Mouse (Mus musculus) lung, postnatal 4 days (tissue): ENCODE data around the gene Mapk10.
A peak's percentile ranks its signal among the peaks of the same experiment; 100 is the strongest.

Experiments
- DNase-seq, 2 experiments: peaks; one replicate each; pipeline ENCODE4 v3.0.0; 2021

Gene Mapk10

DNA sequence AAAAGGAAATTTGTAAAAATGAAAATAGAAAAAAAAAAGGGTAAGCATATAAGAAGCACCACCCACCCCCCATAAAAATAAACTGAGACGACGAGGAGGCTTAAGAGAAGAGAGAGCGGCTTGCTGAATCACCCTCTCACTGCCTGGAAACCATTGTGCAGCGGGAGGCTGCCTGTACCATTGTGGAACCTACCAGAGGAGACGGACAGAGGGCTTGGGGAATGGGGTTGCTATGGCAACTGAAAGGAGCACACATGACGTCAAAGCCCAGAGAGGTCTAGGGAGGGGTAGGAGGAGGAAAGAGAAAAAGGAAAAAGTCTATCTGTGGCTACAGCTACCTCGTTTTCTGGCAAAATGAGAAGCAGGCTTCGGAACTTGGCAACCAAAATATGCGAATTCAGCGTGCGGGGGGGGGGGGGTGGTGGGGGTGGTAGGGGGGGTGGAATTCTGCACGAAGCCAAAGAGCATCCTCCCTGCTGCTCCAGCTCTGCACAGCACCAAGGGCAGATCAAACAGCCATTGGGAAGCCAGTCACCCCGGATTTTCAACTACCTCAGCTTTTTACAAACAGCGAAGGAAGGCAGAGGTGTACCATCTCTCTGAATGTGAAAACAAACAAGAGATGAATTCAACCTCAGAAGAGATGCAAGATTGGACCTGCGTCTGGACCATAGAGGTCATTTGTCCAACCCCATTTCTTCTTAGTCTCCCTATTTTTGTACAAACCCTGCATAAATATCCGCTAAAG, at the start of gene Mapk10:
Gene Mapk10 (minus strand): TSS at position 234 of the 748 bp plus-strand sequence.
- peak; percentile 29 to 35 for DNase-seq

DNA sequence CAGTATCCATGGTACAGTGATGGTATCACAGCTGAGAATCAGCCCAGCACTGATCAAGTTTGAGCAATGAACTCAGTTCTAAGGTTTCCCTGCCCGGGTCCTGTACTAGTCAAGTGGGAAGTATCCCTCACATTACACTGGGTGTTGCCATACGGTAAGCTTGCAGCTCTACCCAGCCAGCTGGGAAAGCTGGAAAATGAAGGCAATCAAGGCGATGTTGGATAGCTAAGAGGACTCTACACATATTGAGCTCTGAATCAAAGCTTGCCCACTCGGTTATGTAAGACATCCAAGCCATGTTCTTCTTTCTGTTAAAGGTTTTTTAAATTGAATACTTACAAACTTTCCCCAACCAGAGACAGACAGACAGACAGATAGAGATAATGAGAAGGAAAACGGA, 45.0 kb upstream of the Mapk10 start:
- DNase-seq = no peak

DNA sequence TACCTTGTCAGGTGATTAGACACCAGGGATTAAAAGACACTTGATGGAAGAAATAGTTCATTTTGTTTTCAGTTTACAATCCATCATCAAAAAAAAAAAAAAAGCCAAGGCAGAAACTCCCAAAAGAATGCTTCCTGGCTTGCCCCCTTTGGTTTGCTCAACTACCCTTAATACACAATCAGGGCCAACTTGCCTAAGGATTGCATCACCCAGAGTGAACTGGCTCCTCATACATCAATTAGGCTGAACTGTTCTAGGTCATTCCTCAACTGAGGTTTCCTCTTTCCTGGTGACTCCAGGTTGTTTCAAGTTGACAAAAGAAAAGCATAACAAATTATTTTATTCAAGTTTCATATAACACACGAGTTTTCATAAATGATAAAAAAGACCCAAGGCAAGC, 31.3 kb upstream of the Mapk10 start:
- DNase-seq = no peak

DNA sequence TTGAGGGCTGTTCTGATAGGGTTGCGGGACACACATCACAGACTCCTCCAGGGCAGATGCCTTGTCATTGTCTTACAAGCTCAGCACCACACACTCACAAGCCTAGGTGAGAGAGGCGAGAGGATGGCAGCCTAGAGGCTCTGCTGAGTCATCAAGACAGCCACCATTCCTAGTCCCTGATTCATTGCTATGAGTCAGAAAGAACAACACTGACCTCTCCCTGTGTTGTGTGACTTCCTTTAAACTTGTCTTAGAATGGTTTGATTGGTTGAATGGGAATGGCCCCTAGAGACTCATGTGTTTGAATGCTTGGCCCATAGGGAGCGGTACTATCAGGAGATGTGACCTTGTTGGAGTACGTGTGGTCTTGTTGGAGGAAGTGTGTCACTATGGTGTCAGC, 20.7 kb upstream of the Mapk10 start:
- DNase-seq = no peak

DNA sequence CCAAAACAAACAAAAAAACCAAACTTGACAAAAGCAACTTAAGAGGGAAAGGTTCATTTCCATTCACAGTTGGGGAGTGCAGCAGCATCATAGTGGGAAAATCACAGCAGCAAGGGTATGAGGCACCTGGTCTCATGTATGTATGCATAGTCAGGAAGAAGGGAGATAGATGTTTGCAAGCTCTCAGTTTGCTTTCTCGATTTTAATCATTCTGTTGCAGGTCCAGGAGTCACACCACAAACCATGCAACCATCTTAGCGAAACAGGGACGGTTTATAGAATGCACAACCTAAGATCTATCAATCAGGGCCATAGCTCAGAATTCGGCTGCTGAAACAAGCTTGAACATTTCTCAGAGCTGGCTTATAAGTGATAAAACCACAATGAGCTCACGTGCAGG, 19.2 kb upstream of the Mapk10 start:
- DNase-seq = no peak

DNA sequence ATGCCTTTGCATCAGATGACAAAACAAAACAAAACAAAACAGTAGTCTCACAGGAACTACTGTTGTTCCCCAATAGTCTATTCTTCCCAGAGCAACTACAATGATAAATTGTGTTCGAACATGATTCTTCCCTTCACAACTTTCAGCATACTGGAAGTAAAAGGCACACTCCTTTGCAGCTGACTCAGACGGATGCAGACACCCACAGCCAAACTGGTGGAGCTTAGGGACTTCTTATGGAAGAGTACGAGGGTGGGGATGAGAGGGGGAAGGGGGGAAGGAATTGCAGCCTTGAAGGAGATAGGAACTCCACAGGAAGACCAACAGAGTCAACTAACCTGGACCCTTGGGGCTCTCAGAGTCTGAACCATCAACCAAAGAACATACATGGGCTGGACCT, 18.2 kb upstream of the Mapk10 start:
- no peak for DNase-seq

DNA sequence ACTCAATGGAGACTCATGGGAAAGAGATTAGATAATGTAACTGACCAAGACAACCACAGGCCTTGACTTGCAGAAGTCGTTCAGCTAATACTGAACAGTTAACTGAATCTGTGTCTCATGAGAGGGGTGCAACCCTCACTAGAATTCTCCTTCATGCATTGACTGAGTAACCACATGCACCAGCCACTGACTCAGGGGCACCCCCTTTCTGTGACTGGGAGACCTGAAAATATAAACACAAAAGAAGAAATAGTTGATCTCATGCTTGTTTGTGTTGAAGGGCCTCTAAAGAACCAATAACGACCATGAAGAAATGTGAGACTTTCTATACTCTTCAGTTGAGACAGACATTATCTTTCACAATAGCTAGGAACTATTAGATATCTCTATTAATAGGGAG, 10.9 kb upstream of the Mapk10 start:
- no peak for DNase-seq

DNA sequence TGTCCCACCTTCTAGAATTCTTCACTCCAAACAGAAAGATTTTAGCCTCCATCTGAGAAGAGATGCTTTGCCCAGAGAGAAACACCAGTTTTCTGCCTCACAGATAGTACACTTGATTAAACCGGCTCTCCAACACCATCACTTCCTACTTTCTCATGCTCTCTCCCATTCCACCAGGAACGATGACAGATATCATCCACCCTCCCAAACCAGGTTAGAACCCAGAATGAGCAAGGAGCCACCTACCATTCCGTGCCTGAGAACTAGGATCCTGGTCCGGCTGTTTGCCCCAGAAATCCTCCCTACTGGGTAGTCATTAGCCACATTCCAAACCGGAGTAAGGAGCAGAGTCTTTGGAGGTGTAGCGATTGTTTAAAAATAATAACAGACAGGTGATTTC, 490 bp downstream of the Mapk10 start:
- DNase-seq = no peak

DNA sequence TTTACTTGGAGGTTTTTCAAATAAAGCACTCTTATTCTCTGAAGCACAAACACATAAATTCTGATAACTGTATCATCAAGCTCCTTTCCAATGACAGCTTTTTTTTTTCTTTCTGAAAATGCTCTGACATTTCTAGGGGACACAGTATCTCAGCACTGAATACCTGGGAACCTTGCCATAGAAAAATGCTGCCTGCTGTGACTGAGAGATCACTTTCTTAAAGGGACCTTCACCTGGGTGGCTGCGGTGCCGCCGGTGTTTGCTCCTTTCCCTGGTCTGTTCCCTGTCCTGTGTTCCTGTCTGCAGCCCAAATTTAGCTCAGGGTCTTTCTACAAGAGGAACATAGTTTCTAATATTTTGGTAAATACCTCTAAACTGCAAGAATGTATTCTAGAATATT, 1.1 kb downstream of the Mapk10 start:
- DNase-seq = no peak

DNA sequence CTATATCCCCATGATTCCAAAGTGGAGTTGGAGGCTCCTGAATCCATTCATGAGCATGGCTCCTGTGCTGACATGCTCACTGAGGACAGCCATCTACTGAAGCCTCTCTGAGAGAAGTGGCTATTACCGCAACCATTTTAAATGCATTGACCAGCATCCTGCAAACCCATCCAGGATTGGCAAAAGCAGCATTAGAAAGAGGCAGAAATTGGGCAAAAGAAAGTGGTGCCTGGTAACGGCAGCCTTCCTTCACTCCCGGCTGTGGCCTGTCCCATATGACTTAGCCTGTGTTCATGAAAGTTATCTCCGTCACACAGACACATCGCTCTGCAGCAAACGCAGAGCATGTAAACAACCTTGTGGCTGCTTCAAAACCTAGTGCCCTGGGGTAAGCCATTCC, 1.6 kb downstream of the Mapk10 start:
- no peak for DNase-seq

DNA sequence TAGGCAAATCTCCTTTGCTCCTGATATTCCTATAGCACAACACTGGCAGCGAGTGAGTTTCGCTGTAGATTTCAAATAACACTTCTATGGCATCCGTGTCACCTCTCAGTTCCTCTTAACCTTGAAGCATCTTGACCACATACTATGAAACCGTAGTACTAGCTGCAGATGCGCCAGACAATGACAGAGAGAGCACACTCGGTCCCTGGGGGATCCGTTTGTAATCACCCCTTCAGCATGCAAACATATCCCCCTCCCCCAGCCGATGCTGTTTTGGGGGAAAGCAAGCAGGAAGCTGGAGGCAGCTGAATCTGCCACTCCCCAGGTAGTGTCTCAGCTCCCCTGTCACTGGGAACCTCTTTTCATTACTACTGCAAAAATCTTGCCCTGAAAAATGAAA, 2.3 kb downstream of the Mapk10 start:
- no peak for DNase-seq

DNA sequence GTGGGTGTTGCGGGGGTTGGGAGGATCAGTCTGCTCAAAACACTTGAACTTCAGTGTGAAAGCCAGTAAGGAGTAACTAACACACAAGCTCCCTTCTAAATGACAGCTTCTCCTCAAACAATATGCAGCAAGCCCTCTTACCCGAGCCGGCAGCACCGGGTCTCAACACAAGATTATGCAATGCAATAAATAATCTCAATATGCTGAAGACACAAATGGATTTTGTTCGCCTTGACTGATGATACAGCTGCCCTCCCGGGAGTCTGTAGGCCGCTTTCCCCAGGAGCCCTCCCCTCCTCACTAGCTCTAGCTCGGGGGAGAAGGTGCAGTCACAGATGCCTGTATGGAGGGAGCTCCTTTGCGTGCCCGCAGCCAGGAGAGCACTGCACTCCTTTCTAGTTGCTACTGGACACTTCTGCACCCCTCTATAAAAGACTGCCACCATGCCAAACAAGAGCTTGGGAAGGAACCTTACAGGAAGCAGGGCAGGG, 3.1 kb downstream of the Mapk10 start:
- DNase-seq = no peak

DNA sequence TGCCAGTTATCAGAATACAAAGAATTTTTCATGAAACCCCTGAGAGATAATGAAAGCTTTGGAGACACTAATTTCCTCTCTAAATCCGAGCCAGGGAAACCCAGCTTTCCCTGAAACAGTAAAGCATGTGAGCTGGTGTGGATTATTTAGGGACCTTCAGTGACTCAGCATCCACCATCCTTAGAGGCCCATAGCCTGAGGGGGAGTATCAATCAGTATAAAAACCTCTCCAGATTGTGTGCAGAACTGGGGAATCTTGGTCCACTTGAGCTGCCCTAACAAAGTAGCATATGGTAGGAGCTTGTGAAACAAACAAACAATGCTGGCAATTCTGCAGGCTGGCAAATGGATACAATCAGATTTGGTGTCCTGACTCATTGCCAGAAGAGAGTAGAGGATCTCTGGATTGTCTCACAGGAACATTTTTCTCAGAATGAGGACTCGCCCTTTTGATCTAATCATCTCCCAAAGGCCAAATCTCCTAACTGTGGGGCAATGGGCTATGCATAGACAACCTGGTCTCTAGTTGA, 13.3 kb downstream of the Mapk10 start:
- no peak for DNase-seq

DNA sequence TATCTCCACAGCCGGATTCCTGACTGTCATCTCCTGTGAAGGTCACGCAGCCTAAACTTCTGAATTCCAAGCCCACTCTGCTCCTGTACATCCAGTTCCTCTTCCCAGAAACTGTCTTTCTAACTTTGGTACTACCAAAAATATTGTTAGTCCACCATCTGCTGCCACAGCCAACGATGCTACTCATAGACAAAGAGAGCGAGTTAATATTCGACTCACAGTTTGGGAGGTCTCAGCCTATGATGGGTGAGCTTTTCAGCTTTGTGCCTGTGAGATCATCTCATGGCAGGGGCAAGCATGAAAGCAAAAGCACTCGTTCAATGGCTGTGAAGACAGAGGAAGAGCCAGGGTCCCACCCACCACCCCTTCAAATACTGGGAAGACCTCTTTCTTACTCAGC, 16.6 kb downstream of the Mapk10 start:
- no peak for DNase-seq

DNA sequence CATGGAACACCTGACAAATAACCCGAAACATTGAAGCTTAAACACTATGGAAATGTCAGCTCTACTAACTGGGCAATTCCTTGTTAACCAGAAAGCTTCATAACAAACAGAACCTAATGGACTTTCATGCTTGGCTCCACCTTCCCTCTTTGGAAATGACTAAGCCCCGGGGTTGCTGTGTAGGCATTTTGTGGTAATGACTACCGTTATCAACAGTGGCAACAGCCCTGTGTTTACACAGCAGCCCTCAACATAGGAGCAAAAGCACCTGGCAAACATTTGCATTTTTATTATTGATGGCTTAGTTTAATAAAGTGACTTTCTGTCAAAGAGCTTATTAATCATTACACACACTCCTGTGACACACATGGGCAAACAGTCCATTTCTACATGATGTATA, 17.4 kb downstream of the Mapk10 start:
- no peak for DNase-seq

DNA sequence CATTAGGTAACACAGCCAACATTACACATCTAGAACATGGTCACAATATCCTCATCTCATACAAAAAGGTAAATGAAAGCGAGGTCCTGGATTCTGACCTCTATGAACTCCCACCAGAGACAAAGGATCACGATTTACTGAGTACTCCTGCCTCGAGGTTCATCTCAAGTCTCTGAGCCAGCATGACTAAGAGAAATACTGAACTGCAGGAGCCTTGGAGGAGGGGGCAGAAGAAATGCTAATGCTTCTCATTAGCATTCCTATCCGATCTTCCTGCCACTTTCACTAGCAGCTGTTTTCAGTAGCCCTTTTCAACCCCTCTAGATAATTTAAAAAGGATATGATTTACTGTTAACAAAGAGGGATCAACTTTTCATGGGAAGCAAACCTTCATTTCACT, 19.6 kb downstream of the Mapk10 start:
- DNase-seq = no peak

DNA sequence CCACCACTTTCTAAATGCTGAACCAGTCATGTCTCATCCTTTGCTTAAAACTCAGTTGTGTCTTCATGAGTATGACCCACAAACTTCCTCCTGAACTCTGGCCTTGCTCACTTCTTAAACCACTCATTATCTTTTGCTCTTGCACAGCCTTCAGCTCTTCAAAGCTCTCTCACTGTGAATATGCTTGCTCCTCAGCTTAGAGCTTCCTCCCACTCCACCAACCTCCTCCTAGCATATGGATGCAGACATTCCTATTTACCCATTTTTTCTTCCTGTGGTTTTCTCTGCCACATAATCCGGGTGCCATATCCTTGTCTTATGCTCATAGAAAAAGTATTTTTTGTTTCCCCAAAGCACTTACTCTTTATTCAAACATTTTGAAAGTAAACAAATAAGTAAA, 26.9 kb downstream of the Mapk10 start:
- DNase-seq = no peak

DNA sequence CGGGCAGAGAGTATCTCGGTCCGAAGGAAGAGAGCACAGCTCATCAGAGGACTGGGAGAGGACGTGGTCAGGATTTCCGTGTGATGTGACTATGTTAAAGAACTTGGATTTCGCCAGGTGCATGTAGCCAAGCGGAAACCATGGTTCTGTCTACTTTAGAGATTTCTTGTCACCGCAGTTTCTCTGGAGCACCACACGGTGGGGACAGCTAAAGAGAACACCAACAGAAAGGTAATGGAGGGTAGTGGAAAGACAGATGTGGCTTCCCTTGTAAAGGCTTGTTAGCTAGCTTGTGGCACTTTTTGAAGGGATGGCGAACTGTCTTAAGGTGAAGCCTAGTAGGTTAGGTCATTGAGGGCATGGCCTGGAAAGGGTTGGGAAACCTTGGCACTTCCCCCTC, 29.5 kb downstream of the Mapk10 start:
- DNase-seq = no peak

DNA sequence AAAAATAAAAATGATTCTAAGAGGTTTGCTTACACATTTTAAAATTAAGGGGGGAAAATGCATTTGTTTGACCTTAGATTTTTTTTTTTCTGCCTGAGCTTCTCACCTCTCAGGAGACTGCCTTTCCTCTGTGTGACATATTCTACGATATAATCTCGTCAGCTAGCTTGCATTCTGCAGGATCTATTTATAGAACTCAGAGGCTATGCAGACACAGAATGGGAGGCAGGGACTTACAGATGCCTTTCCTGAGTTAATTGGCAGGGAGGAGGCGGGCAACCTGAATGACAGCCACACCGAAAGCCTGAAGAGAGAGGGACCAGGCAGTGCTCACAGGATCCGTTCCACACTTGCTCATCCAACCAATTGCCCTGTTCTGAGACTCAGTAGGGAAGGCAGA, 34.1 kb downstream of the Mapk10 start:
- no peak for DNase-seq

DNA sequence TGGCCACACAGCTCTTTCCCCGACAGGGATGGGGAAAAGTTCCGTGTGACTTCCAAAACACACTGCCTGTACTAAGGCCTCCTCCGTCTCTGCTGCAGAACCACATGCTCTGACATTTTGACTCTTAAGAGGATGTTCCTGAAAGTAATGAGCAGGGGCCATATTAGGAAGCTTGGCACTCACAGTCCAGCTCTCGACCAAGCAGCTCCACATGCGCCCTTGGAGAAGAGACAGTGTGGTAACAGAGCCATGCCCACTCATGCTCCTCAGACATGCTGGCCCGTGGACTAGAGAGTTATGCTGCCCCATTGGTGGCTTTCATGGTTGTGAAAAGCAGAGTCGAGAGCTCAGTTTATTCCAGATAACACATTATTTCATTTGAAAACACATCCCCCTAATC, 35.1 kb downstream of the Mapk10 start:
- DNase-seq = no peak

DNA sequence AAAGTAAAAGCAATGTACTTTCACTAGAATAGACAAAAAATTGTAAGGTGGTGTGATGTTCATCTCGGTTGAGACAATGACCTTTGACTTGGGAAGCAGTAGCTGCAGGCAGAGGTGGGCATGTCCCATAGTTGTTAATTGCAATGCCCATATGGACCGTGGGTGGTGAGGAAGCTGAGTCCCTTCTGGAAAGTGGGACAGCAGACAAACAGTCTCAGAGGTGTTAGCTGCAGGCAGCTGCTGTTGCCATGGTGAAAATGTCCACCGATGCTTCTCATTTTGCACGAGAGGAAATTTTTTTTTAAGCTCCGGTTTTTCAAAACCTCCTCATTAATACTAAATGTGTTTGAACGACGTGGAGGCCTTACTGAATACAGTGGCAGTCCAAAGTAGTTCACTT, 36.5 kb downstream of the Mapk10 start:
- no peak for DNase-seq

DNA sequence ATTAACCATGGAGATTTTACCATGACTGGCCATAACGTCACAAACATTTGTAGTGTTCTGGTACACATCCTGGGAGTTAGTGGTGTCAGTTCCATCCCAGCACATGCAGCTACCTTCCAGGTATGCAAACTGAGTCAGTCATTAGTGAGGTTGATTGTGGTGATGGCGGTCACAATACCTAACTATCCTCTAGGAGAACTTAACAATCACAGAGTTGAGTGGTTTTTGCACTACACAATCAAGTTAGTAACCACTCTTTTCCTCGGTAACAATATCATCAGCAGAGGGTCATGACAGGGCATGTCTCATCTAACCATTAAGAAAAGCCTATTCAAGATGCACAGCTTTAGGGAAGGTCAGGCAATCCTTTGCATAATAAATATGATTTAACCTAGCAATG, 39.9 kb downstream of the Mapk10 start:
- no peak for DNase-seq

DNA sequence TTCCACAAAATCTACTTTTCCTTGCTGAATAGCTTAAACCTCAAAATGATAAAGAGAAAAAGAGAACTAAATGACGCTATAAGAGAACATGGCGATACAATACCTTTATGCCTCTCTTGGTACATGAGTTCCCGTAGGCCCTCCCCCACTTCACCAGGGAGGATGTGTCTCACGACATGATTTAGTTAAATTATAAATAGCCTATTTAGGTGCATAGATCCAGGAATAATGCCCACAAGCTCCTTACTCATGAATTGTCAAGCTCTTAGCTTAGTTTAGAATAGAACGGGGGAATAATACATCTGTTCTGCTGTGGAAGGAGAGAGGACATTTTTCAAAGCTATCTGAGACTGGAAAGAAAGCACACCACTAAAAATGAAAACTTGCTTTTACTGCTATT, 43.8 kb downstream of the Mapk10 start:
- DNase-seq = no peak

DNA sequence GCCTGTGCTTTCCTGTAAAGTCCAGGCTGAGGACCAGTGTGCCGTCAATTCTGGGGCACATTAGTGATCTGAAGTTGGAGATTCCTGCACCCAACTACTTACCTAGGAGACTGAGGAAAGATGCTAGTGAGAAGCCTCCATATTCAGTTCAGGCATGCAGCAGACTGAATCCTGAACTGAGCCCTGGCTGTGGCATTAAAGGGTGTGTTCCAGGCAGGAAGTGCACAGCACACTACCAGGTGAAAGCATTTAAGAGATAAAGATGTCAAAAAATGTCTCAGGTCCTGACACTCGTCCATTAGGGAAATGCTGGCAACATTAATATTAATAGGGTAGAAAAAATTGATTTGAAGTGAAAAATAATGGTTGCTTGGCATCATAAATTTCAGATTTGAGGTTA, 44.4 kb downstream of the Mapk10 start:
- no peak for DNase-seq

DNA sequence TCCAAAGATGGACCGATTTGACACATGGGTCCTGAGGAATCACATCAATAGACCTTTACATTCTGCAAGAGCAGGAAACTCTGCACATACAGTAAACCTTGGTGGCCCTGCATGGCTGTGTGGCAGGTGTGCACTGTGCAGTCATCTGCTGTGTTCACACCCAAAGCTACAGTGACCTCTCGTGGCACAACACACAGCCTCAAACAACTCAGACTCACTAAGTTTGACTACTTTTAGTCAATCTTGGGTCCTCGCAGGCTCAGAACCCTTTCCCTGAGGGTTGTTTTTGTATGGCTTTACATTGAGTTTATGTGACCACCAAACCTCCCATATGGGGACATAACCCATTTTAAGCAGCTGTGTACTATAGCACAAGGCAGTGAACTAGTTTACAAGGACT, 47.1 kb downstream of the Mapk10 start:
- DNase-seq = no peak
